Mouse (Mus musculus): ENCODE measurements around the gene Ftsj3. TPM values are rescaled to one million over a fixed set of nuclear protein-coding genes. Genes with fewer than 3 reads are reported as not detected.

Ftsj3 gene
- total and polyA plus RNA-seq, 2 experiments from 2014 or later, result 29.7 to 62.7 TPM

DNA sequence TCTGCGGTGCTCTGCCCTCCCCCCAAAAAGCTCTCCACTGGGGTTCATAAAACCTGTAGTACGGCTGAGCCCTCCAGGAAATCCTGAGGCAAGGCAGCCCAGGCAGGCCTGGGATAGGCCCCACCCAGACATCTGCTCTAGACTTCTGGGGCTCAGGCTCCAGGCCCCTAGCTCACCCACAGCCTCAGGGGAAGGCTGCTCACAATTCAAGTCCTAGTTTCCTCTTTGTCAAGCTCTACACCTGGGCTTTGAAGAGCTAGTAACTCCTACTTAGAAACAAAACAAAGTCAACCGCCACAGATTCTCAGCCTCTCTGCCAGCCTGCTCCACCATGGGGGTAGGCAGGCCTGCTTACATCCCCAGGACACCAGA, 13.2 kb upstream of the Ftsj3 start:
- no peak for ATAC-seq

DNA sequence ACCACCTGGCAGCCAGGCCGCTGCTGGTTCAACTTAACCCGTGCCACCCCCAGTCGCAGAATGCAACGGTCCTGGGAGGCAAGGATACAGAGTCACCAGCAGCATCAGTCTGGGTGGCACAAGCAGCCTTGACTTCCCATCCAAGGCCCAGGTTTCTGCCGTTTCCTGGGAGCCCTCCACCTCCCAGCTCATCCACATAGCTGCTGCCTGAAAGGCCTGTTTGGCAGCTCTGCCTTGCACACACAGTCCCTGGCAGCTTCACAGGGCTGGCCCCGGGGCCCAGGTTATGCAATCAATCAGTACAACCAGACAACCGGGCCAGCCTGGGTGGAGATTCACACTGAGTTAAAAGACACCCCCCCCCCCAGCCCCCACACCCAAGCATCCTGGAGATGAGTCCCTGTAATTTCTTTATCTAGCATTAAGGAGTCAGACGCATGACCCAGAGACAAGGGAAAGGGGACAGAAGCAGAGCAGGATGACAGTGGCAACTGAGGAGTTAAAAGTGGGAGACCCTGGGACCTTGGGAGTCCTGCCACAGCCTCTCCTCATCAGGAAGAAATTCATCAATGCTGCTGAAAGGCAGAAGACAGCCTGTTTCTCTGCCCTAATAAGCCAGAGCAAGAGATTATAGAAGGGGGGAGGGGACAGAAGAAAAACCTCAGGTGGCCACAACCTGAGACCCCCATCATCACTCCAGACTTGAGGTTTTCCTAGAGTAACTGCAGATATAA, 12.6 kb upstream of the Ftsj3 start:
- H3K36me3 ChIP-seq (ENCODE audit: insufficient read depth), result peaks cover 40% of the 10 kb centered on the region
- H3K4me3 ChIP-seq (ENCODE audit: low read depth, low read length), result no peak overlapping the region
- peaks cover 8% of the 10 kb centered on the region for H3K4me1 ChIP-seq (ENCODE audit: insufficient read depth)
- H3K9ac ChIP-seq, result no peak overlapping the region
- 68% methylated on average over 8 of the region's 8 CpGs for WGBS
- TF ChIP-seq CTCF (IDR thresholded peaks at IDR 0.05; ENCODE audit: low read depth), result no peak
- no peak for ATAC-seq
- no peaks in the 10 kb centered on the region for H3K9me3 ChIP-seq (ENCODE audit: low read length)
- H3K27ac ChIP-seq (ENCODE audit: low read depth, low read length), result no peak overlapping the region
- no peaks in the 10 kb centered on the region for H3K27me3 ChIP-seq (ENCODE audit: insufficient read depth, low read length)
- no peak for DNase-seq
- H3K4me2 ChIP-seq (ENCODE audit: low read depth), result no peak overlapping the region

More for the DNA sequence above, 13.2 kb upstream of the Ftsj3 start:
- WGBS, result 68% methylated on average over 3 of the region's 3 CpGs
- Histone ChIP-seq H3K27ac (ENCODE audit: low read depth, low read length) (no peak overlapping the region), H3K27me3 (ENCODE audit: insufficient read depth, low read length) (no peaks in the 10 kb centered on the region), H3K36me3 (ENCODE audit: insufficient read depth) (peaks cover 34% of the 10 kb centered on the region), H3K4me1 (ENCODE audit: insufficient read depth) (peaks cover 8% of the 10 kb centered on the region), H3K9me3 (ENCODE audit: low read length) (no peaks in the 10 kb centered on the region), H3K4me3 (ENCODE audit: low read depth, low read length) (no peak overlapping the region), H3K4me2 (ENCODE audit: low read depth) (no peak overlapping the region), H3K9ac (no peak overlapping the region)
- DNase-seq, result no peak
- no peak for TF ChIP-seq CTCF (IDR thresholded peaks at IDR 0.05; ENCODE audit: low read depth)

DNA sequence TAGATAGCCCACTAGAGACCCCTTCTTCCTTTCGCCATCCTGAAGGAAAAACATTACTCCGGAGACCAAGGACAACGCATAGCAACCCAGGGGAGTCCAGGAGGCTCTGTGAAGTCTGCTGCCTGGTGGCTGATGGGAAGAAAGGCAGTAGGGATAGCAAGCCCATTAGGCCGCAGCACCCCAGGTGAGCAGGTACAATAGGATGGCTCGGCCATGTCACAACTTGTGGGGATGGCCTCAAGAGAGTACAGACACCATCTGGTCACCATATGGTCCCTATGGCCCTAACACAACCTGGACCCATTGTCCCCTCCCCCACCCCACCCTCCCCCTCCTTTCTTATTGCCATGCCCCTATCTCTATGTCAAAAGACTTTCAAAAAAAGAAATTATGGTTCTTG, 12.0 kb upstream of the Ftsj3 start:
- Histone ChIP-seq H3K9me3 (ENCODE audit: low read length) (no peaks in the 10 kb centered on the region), H3K4me1 (ENCODE audit: insufficient read depth) (peaks cover 8% of the 10 kb centered on the region), H3K27me3 (ENCODE audit: insufficient read depth, low read length) (no peaks in the 10 kb centered on the region), H3K4me2 (ENCODE audit: low read depth) (no peak overlapping the region), H3K36me3 (ENCODE audit: insufficient read depth) (peaks cover 46% of the 10 kb centered on the region), H3K9ac (no peak overlapping the region), H3K4me3 (ENCODE audit: low read depth, low read length) (no peak overlapping the region), H3K27ac (ENCODE audit: low read depth, low read length) (peak overlapping the region; percentile 21; the same call in 1 of the 2 replicates)
- DNase-seq, result no peak
- no peak for ATAC-seq
- no peak for TF ChIP-seq CTCF (IDR thresholded peaks at IDR 0.05; ENCODE audit: low read depth)
- 80% methylated on average over 5 of the region's 5 CpGs for WGBS

DNA sequence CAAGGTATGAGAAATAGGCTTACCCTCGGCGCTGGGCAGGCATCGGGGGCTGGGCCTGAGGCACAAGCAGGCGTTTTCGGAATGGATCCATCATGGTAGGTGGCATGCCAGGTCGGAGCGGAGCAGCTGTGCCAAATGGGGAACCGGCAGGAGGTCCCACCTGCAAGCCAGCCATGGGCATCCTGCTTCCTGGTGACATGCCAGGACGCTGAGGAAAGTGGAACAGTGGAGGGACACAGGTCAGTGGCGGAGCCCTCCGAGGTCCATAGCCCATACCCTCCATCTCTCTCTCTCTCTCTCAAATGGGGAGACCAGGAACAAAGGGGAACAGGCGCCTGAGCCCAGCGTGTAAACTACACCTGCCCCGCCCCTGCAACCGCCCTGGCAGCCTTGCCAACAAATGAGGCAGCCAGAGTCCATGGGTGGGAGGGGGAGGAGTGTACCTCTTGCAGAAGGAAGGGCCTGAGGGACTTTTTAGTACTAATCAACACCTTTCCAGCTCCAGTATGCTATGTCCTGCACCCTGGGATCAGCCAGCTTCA, 11.5 kb upstream of the Ftsj3 start:
- Histone ChIP-seq H3K27me3 (ENCODE audit: insufficient read depth, low read length) (no peaks in the 10 kb centered on the region), H3K4me2 (ENCODE audit: low read depth) (no peak overlapping the region), H3K4me1 (ENCODE audit: insufficient read depth) (peaks cover 8% of the 10 kb centered on the region), H3K36me3 (ENCODE audit: insufficient read depth) (peaks cover 51% of the 10 kb centered on the region), H3K9ac (0 out of 2 replicates have a peak overlapping the region, but pooled peaks have one; percentile 18), H3K9me3 (ENCODE audit: low read length) (no peaks in the 10 kb centered on the region), H3K27ac (ENCODE audit: low read depth, low read length) (peak overlapping the region; percentile 21; the same call in 1 of the 2 replicates), H3K4me3 (ENCODE audit: low read depth, low read length) (no peak overlapping the region)
- no peak for DNase-seq
- no peak for ATAC-seq
- WGBS, result 72% methylated on average over 15 of the region's 15 CpGs
- no peak for TF ChIP-seq CTCF (IDR thresholded peaks at IDR 0.05; ENCODE audit: low read depth)

DNA sequence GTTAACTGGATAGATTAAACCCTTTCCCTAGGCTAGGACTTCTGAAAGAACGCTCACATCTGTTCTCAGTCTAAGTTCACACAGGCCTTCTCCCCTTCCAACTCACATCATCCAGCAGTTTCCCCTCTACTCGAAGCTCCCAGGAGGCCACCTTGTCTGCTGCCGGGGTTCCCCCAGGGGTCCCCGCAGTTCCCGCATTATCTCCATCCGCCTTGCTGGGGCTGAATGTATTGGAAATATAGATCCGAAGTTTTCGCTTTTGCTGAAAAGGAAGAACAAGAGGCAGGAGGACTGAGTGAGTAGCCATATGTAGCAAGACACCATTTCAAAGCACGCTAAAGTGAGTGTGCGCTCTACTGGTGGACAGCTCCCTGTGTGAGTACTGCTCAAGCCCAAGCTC, 10.6 kb upstream of the Ftsj3 start:
- 92% methylated on average over 10 of the region's 10 CpGs for WGBS
- ATAC-seq (no peak), DNase-seq (no peak)
- no peak overlapping the region for H3K4me2 ChIP-seq (ENCODE audit: low read depth)
- H3K4me3 ChIP-seq (ENCODE audit: low read depth, low read length), result no peak overlapping the region
- no peak overlapping the region for H3K27ac ChIP-seq (ENCODE audit: low read depth, low read length)
- H3K9me3 ChIP-seq (ENCODE audit: low read length), result no peaks in the 10 kb centered on the region
- no peaks in the 10 kb centered on the region for H3K27me3 ChIP-seq (ENCODE audit: insufficient read depth, low read length)
- H3K4me1 ChIP-seq (ENCODE audit: insufficient read depth), result peaks cover 5% of the 10 kb centered on the region
- no peak for TF ChIP-seq CTCF (IDR thresholded peaks at IDR 0.05; ENCODE audit: low read depth)
- peaks cover 60% of the 10 kb centered on the region for H3K36me3 ChIP-seq (ENCODE audit: insufficient read depth)
- H3K9ac ChIP-seq, result no peak overlapping the region

DNA sequence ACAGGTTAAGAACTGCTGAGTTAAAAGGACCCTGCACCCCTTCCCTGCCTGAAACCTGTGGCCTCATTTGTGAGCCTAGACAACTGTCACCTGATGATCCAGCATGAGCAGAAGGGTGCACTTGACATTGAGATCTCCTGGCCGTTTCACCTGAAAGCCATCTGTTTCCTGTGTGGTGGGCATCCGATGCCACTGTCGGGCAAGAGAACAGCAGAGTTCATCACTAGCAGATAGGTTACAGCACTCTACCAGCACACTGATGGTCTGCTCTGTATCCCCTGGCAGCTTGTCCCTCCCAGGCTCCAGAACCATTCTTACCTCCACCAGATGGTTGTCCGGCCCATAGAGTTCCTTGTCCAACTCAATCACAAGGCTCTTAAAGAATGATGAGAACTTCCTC, 9.7 kb upstream of the Ftsj3 start:
- 98% methylated on average over 4 of the region's 4 CpGs for WGBS
- ATAC-seq, result no peak
- H3K9ac ChIP-seq, result no peak overlapping the region
- no peaks in the 10 kb centered on the region for H3K27me3 ChIP-seq (ENCODE audit: insufficient read depth, low read length)
- TF ChIP-seq CTCF (IDR thresholded peaks at IDR 0.05; ENCODE audit: low read depth), result no peak
- peaks cover 68% of the 10 kb centered on the region for H3K36me3 ChIP-seq (ENCODE audit: insufficient read depth)
- no peak overlapping the region for H3K4me3 ChIP-seq (ENCODE audit: low read depth, low read length)
- H3K4me2 ChIP-seq (ENCODE audit: low read depth), result no peak overlapping the region
- H3K9me3 ChIP-seq (ENCODE audit: low read length), result no peaks in the 10 kb centered on the region
- H3K4me1 ChIP-seq (ENCODE audit: insufficient read depth), result no peaks in the 10 kb centered on the region
- no peak overlapping the region for H3K27ac ChIP-seq (ENCODE audit: low read depth, low read length)
- DNase-seq, result no peak

DNA sequence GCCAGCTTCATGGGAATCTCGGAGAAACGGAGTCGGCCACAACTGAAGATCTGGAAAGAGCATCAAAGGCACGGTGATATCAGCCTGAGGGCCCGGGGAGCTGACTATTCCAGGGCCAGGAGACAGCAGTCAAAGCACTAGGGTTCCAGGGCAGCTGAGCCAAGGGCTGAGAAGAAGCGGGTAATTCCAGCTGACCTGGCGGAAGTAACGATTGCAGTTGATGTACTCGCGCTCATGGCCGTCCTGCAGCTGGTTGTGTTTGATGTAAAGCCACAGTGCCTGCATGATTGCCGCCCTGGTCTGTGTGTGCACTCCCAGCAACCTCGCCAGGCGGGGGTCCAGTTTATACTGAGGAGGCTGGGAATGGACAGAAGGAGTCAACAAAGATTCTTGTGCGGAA, 9.1 kb upstream of the Ftsj3 start:
- Histone ChIP-seq H3K36me3 (ENCODE audit: insufficient read depth) (peaks cover 69% of the 10 kb centered on the region), H3K27ac (ENCODE audit: low read depth, low read length) (no peak overlapping the region), H3K9ac (no peak overlapping the region), H3K9me3 (ENCODE audit: low read length) (no peaks in the 10 kb centered on the region), H3K4me3 (ENCODE audit: low read depth, low read length) (no peak overlapping the region), H3K4me2 (ENCODE audit: low read depth) (no peak overlapping the region), H3K27me3 (ENCODE audit: insufficient read depth, low read length) (no peaks in the 10 kb centered on the region), H3K4me1 (ENCODE audit: insufficient read depth) (no peaks in the 10 kb centered on the region)
- no peak for TF ChIP-seq CTCF (IDR thresholded peaks at IDR 0.05; ENCODE audit: low read depth)
- ATAC-seq (no peak), DNase-seq (no peak)
- WGBS, result 91% methylated on average over 15 of the region's 15 CpGs
